In the genomic region with DNA sequence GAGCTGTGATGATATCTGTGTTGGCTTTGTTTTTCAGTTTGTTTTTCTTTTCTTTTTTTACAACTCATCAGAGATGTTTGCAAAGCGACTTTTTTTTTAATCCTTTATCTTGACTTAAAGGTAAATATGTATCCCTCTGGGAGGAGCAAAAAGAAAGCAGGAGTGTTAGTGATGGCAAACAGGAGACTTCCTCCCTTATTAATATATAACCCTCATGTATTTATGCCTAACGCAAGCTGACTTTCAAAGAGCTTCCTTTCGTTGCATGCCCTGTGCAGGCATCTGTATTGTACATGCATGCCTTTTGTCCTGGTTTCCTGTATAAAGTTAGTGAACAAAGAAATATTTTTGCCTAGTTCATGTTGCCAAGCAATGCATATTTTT, we compare ENCODE assay signal across 23 mouse cellular contexts.
DNase-seq lines count a peak whose midpoint lies in the region; ATAC-seq and TF ChIP-seq lines count a peak whose summit lies in the region.
"Had no signal": no experiment of that assay in that cellular context is flagged by ENCODE, and none has a peak within 500 bp of the region (broad histone marks: within the 10 kb centered on the region; RNA-seq: fewer than 3 reads in every experiment).

No protein-coding gene starts in this region.

- no peak for DNase-seq in lung, postnatal 0 days (ENCODE audit: low spot score)
- DNase-seq in cerebellum, adult 11 months, result no peak
- DNase-seq in urinary bladder, postnatal 4 days (ENCODE audit: low spot score in 2 of 2), result no peak
- DNase-seq: adrenal gland, adult 8-10 months; cerebellum, adult 8-10 months; heart, postnatal 4 days; kidney, adult 8-10 months; kidney, postnatal 10 days; right cerebral cortex, postnatal 4 days had no signal

- TF ChIP-seq EP300 in lung, postnatal 0 days (IDR thresholded peaks at IDR 0.05), result no peak

- 0 out of 2 replicates have a peak overlapping the region, but pooled peaks have one; percentile 30 for H3K27ac ChIP-seq in intestine, postnatal 0 days (ENCODE audit: low read depth, low read length)
- H3K27ac ChIP-seq in intestine, embryonic 16.5 days (ENCODE audit: low read length), result no peak overlapping the region
- no peak overlapping the region for H3K27ac ChIP-seq in lung, embryonic 16.5 days (ENCODE audit: low read length)
- no peak overlapping the region for H3K27ac ChIP-seq in lung, postnatal 0 days (ENCODE audit: low read length)
- peak overlapping the region; percentile 72; the same call in 1 of the 2 replicates for H3K27ac ChIP-seq in limb, embryonic 15.5 days
- H3K27ac ChIP-seq in stomach, embryonic 16.5 days (ENCODE audit: low read length), result no peak overlapping the region
- H3K27ac ChIP-seq: gastrocnemius, adult 2 months; heart, embryonic 15.5 days; hindbrain, embryonic 14.5 days; left cerebral cortex, adult 2 months; midbrain, embryonic 10.5 days had no signal

- no peaks in the 10 kb centered on the region for H3K36me3 ChIP-seq in intestine, postnatal 0 days (ENCODE audit: control insufficient read depth, insufficient read depth)
- H3K36me3 ChIP-seq in intestine, embryonic 16.5 days (ENCODE audit: control insufficient read depth, insufficient read depth, low read length), result no peaks in the 10 kb centered on the region
- no peaks in the 10 kb centered on the region for H3K36me3 ChIP-seq in lung, embryonic 16.5 days (ENCODE audit: control insufficient read depth, insufficient read depth, low read length)
- H3K36me3 ChIP-seq in lung, postnatal 0 days (ENCODE audit: insufficient read depth, low read length), result no peaks in the 10 kb centered on the region
- peaks cover 13% of the 10 kb centered on the region for H3K36me3 ChIP-seq in limb, embryonic 15.5 days
- no peaks in the 10 kb centered on the region for H3K36me3 ChIP-seq in stomach, embryonic 16.5 days (ENCODE audit: control insufficient read depth, insufficient read depth, low read length)
- H3K36me3 ChIP-seq: midbrain, embryonic 10.5 days had no signal

- H3K27me3 ChIP-seq in intestine, postnatal 0 days (replicated peaks; ENCODE audit: control insufficient read depth, insufficient read depth, low read length), result no peaks in the 10 kb centered on the region
- H3K27me3 ChIP-seq in intestine, embryonic 16.5 days (replicated peaks; ENCODE audit: control insufficient read depth, insufficient read depth, low read length), result no peaks in the 10 kb centered on the region
- H3K27me3 ChIP-seq in lung, embryonic 16.5 days (ENCODE audit: control insufficient read depth, insufficient read depth, low read depth, low read length), result no peaks in the 10 kb centered on the region
- H3K27me3 ChIP-seq in lung, postnatal 0 days (replicated peaks; ENCODE audit: insufficient read depth, low read length), result no peaks in the 10 kb centered on the region
- H3K27me3 ChIP-seq in limb, embryonic 15.5 days, result no peaks in the 10 kb centered on the region
- H3K27me3 ChIP-seq in stomach, embryonic 16.5 days (ENCODE audit: control insufficient read depth, insufficient read depth, low read length), result no peaks in the 10 kb centered on the region
- H3K27me3 ChIP-seq: heart, embryonic 15.5 days; Patski had no signal

- H3K4me3 ChIP-seq in intestine, postnatal 0 days (ENCODE audit: low read depth, low read length), result no peak overlapping the region; the same call in 1 of the 2 replicates
- no peak overlapping the region for H3K4me3 ChIP-seq in intestine, embryonic 16.5 days (ENCODE audit: low read length)
- no peak overlapping the region for H3K4me3 ChIP-seq in lung, embryonic 16.5 days (ENCODE audit: low read length)
- H3K4me3 ChIP-seq in lung, postnatal 0 days (ENCODE audit: low read depth, low read length), result no peak overlapping the region
- no peak overlapping the region for H3K4me3 ChIP-seq in limb, embryonic 15.5 days
- H3K4me3 ChIP-seq in stomach, embryonic 16.5 days (replicated peaks; ENCODE audit: low read length), result no peak overlapping the region
- H3K4me3 ChIP-seq: left cerebral cortex, adult 2 months; midbrain, embryonic 10.5 days; myocyte had no signal

- H3K4me2 ChIP-seq in intestine, postnatal 0 days (replicated peaks; ENCODE audit: low read depth), result peak overlapping the region; percentile 65
- no peak overlapping the region for H3K4me2 ChIP-seq in intestine, embryonic 16.5 days (ENCODE audit: low read depth, low read length)
- H3K4me2 ChIP-seq in lung, embryonic 16.5 days (ENCODE audit: low read depth, low read length), result 0 out of 2 replicates have a peak overlapping the region, but pooled peaks have one; percentile 39
- no peak overlapping the region for H3K4me2 ChIP-seq in lung, postnatal 0 days (replicated peaks; ENCODE audit: low read depth, low read length)
- no peak overlapping the region for H3K4me2 ChIP-seq in limb, embryonic 15.5 days
- peak overlapping the region; percentile 43 for H3K4me2 ChIP-seq in stomach, embryonic 16.5 days (ENCODE audit: low read depth, low read length)
- H3K4me2 ChIP-seq: hindbrain, embryonic 14.5 days had no signal

- no peak for TF ChIP-seq CTCF in intestine, postnatal 0 days (IDR thresholded peaks at IDR 0.05; ENCODE audit: low read depth)
- no peak for TF ChIP-seq CTCF in lung, postnatal 0 days (IDR thresholded peaks at IDR 0.05)

- peak overlapping the region; percentile 37; the same call in 1 of the 2 replicates for H3K9ac ChIP-seq in intestine, postnatal 0 days (ENCODE audit: low read depth, low read length)
- no peak overlapping the region for H3K9ac ChIP-seq in intestine, embryonic 16.5 days (ENCODE audit: low read depth, low read length)
- no peak overlapping the region for H3K9ac ChIP-seq in lung, embryonic 16.5 days (ENCODE audit: low read length)
- no peak overlapping the region for H3K9ac ChIP-seq in lung, postnatal 0 days (replicated peaks; ENCODE audit: low read depth)
- H3K9ac ChIP-seq in limb, embryonic 15.5 days, result no peak overlapping the region
- no peak overlapping the region for H3K9ac ChIP-seq in stomach, embryonic 16.5 days (ENCODE audit: low read length)
- H3K9ac ChIP-seq: heart, embryonic 15.5 days; hindbrain, embryonic 14.5 days had no signal

- ATAC-seq in intestine, postnatal 0 days, result no peak
- no peak for ATAC-seq in intestine, embryonic 16.5 days
- ATAC-seq in lung, embryonic 16.5 days (ENCODE audit: low read depth), result no peak
- ATAC-seq in lung, postnatal 0 days, result no peak
- ATAC-seq in limb, embryonic 15.5 days (ENCODE audit: insufficient number of reproducible peaks, low FRiP score, low TSS enrichment, low read depth), result no peak
- ATAC-seq in stomach, embryonic 16.5 days (ENCODE audit: insufficient read depth, low FRiP score), result peak; percentile 12; the same call in 1 of the 2 replicates
- ATAC-seq: forebrain, embryonic 14.5 days; midbrain, embryonic 16.5 days; Patski had no signal

- 37% methylated on average over 3 of the region's 3 CpGs for WGBS in intestine, postnatal 0 days
- 68% methylated on average over 3 of the region's 3 CpGs for WGBS in intestine, embryonic 16.5 days
- WGBS in lung, embryonic 16.5 days, result 45% methylated on average over 3 of the region's 3 CpGs
- WGBS in lung, postnatal 0 days, result 36% methylated on average over 3 of the region's 3 CpGs
- WGBS in limb, embryonic 15.5 days, result 72% methylated on average over 3 of the region's 3 CpGs
- 58% methylated on average over 3 of the region's 3 CpGs for WGBS in stomach, embryonic 16.5 days

- H3K9me3 ChIP-seq in intestine, postnatal 0 days (ENCODE audit: control insufficient read depth), result no peaks in the 10 kb centered on the region
- H3K9me3 ChIP-seq in intestine, embryonic 16.5 days (ENCODE audit: control insufficient read depth, low read length), result no peaks in the 10 kb centered on the region
- no peaks in the 10 kb centered on the region for H3K9me3 ChIP-seq in lung, embryonic 16.5 days (ENCODE audit: control insufficient read depth, low read length)
- H3K9me3 ChIP-seq in lung, postnatal 0 days (ENCODE audit: low read length), result no peaks in the 10 kb centered on the region
- no peaks in the 10 kb centered on the region for H3K9me3 ChIP-seq in limb, embryonic 15.5 days
- no peaks in the 10 kb centered on the region for H3K9me3 ChIP-seq in stomach, embryonic 16.5 days (replicated peaks; ENCODE audit: control insufficient read depth, low read length)
- H3K9me3 ChIP-seq: heart, embryonic 15.5 days; midbrain, embryonic 10.5 days had no signal

- H3K4me1 ChIP-seq in intestine, postnatal 0 days (replicated peaks; ENCODE audit: control insufficient read depth, insufficient read depth, low read length), result no peaks in the 10 kb centered on the region
- no peaks in the 10 kb centered on the region for H3K4me1 ChIP-seq in intestine, embryonic 16.5 days (ENCODE audit: control insufficient read depth, insufficient read depth, low read length)
- H3K4me1 ChIP-seq in lung, embryonic 16.5 days (replicated peaks; ENCODE audit: control insufficient read depth, insufficient read depth, low read length), result peaks cover 5% of the 10 kb centered on the region; the same call in 1 of the 2 replicates
- 0 out of 2 replicates have a peak, but pooled peaks cover 2% of the 10 kb centered on the region for H3K4me1 ChIP-seq in lung, postnatal 0 days (ENCODE audit: insufficient read depth, low read depth, low read length)
- peaks cover 5% of the 10 kb centered on the region for H3K4me1 ChIP-seq in limb, embryonic 15.5 days
- 0 out of 2 replicates have a peak, but pooled peaks cover 2% of the 10 kb centered on the region for H3K4me1 ChIP-seq in stomach, embryonic 16.5 days (ENCODE audit: control insufficient read depth, insufficient read depth, low read length)

Comparison
In these comparisons a context has a peak if more than half of its experiments do, and no peak if none do; other contexts are left out.
1. H3K27ac ChIP-seq: peak in intestine, postnatal 0 days (single experiment) and limb, embryonic 15.5 days (single experiment); none in intestine, embryonic 16.5 days (single experiment), lung, embryonic 16.5 days (single experiment), lung, postnatal 0 days (single experiment) and stomach, embryonic 16.5 days (single experiment).
2. H3K4me2 ChIP-seq: peak in intestine, postnatal 0 days (single experiment), lung, embryonic 16.5 days (single experiment) and stomach, embryonic 16.5 days (single experiment); none in intestine, embryonic 16.5 days (single experiment), lung, postnatal 0 days (single experiment) and limb, embryonic 15.5 days (single experiment).